Mouse (Mus musculus) adrenal gland, postnatal 14 days (tissue): Measurements from ENCODE around the gene Ftcd. TPM values are rescaled to one million over a fixed set of nuclear protein-coding genes. Genes with fewer than 3 reads are reported as not detected.

Experiments
- DNase-seq: peaks from one replicate; pipeline ENCODE4 v3.0.0; 2021; ENCODE audit warnings: mixed read lengths
- total RNA-seq: library from RNA; stranded (reverse); gene quantifications from 2 replicates; pipeline ENCODE4 v1.2.3, GENCODE M21; 2021

The Ftcd gene
- total RNA-seq, 1 experiment from 2014 or later = 25.8 TPM

GRCm38 (mm10) chr10:76602690-76603089 lies 27.2 kb downstream of the Ftcd start:
- no peak for DNase-seq

DNA sequence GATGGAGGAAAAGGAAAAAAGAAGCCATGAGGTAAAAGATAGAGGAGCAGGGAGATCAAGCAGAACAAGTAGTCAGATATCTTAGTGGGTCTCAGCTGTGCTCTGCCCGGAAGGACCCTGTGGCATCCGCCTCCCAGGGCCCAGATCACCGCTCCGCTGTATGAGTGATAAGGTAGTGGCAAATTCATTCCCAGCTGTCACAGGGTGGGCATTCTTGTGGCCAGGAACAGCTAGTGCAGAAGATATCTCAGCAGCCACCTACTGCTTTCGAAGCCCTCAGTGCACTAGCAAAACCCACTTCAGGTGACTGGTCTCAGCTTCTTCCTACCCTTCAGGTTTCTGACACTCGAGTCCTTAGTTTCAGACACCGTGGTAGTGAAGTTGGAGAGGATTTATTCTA lies 37.0 kb downstream of the Ftcd start:
- no peak for DNase-seq

GRCm38 (mm10) chr10:76622411-76622810 lies 47.0 kb downstream of the Ftcd start:
- DNase-seq = no peak

- peak; percentile 94 for DNase-seq
These were observed 47.7 kb downstream of the Ftcd start, which contains the start of gene Col6a2 for GRCm38 (mm10) chr10:76622928-76623680. Gene Col6a2 (minus strand): TSS chr10:76623630.

DNA sequence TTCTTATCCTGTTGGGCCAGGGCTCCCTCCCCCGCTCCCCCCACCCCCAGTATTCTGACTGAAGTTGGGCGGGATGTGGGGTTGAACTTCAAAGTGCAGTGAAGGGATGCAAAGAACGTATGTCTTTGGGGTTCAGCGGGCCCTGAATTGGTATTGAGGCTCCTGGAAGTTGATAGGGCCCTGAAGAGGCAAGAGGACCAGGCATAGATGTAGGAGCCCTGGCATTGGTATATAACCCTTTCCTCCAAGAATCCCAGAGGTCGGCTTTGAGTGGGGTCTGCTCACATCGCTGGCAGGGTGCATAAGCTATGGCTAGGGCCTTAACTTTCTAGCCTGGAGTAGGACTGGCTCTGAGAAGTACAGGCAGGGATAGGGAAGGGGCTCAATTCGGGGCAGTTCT lies 48.3 kb downstream of the Ftcd start:
- DNase-seq = no peak

- DNase-seq = no peak
These were observed 49.5 kb downstream of the Ftcd start for GRCm38 (mm10) chr10:76624903-76625302.

DNA sequence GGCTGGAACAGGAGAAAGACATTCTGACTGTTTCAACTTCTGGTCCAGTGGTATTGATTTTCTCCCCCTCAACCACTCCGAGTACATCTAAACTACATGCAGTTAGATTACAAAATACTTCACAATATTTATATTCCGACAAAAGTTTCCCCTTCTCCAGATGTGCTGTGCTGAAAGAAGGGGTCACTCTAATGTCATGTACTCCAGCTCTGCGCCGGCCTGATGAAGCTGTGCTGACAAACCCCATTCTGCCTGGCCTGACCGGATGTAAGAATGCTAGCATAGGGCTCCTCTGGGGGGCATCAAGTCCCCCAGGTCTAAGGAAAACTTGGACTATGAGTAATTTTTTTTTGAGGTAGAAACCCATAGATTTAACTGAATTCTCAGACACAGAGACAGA lies 52.3 kb downstream of the Ftcd start:
- no peak for DNase-seq

DNA sequence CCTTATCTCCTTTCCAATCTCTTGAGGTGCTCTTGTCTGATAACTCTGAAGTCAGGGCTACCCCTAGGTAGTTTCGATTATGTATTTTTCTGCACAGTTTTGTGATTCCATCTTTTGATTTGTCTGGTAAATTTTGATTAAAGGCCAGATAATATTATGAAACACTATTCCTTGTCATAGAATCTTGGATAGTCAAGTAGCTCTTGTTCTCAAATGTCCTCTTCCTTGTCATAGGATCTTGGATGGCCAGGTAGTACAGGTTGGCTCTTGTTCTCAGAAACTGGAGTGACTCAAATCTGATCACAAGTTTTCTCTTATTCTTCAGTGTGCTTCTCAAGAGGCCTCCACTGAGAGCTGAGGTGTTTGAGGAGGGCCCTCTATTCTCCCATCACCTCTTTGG lies 55.2 kb downstream of the Ftcd start:
- no peak for DNase-seq

DNA sequence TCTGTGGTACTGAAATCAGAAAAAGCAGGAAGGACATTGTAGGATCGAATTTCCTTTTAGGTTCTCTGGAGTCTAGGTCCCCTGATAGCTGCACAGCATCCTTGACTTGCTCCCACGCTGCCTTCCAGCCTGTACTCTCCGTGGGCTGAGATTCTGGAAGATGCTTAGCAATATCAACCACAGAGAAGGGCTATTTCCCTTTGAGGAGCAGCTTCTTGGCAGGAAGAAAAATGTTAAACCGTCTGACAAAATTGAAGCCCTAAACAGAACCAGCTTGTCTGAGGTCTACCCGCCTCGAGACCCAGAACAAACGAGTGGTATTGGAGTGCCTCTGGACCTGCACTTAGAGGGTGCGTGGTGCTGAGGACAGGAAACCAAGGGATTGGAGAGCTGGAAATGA lies 57.2 kb downstream of the Ftcd start:
- DNase-seq = no peak

GRCm38 (mm10) chr10:76634094-76634571 lies 58.7 kb downstream of the Ftcd start:
- no peak for DNase-seq

DNA sequence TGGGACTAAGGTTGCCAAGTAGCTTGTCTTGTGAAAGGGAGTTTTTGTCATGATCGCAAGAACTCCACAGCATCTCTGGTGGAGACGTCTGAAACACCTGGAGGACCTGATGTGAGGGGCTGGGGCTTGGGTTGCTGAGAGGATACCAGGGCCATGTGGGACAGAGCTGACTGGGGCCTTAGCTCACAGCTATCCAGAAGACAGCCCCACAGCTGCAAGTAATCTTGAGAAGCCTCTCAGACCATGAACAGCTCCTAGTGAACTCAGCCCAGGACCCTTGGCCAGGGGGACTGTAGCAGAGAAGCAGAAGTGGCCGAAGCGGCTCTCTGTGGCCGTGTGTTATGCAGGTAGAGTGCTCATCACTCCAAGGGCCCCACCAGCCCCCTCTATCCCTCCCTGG lies 59.1 kb downstream of the Ftcd start:
- no peak for DNase-seq

- peak; percentile 14 for DNase-seq
These were observed 60.6 kb downstream of the Ftcd start for GRCm38 (mm10) chr10:76636026-76636425.

DNA sequence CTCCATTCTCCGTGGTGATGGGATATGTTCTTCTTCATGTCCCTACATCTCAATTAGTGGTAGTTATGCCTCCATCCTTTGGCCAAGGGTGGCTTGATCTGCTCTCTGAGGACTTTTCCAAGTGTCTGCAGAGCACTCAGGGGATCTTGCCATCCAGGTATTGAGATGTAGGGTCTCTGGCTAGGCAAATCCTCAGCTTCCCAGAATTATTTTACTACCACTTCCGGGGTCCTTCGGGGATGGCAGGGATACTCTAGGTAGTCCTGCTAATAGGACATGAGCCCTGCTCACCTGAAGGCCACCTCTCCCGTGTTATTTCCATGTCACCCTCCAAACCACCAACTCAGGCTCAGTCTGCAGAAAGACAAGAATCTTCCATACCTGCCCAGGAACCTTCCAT lies 61.2 kb downstream of the Ftcd start:
- no peak for DNase-seq

Other genes with a start within 250 kb of the Ftcd start
- gene Dip2a, start 230.4 kb upstream of the Ftcd start, total RNA-seq = 31.1 and 31.6 TPM in 2 replicates
- gene AC141477.1, start 135.2 kb upstream of the Ftcd start, total RNA-seq = not detected in 2 replicates
- gene Pcnt, start 132.9 kb upstream of the Ftcd start, total RNA-seq = 18.6 and 20.1 TPM in 2 replicates
- gene 2610028H24Rik, start 126.6 kb upstream of the Ftcd start, total RNA-seq = not detected in 2 replicates
- gene Mcm3ap, start 106.7 kb upstream of the Ftcd start, total RNA-seq = 27.2 and 34.4 TPM in 2 replicates
- gene Ybey, start 106.5 kb upstream of the Ftcd start, total RNA-seq = 2.9 and 3.4 TPM in 2 replicates
- gene Lss, start 44.1 kb upstream of the Ftcd start, total RNA-seq = 28.1 and 35.8 TPM in 2 replicates
- gene Spatc1l, start 13.4 kb upstream of the Ftcd start, total RNA-seq = not detected in 2 replicates
- gene Col6a2, start 48.0 kb downstream of the Ftcd start, total RNA-seq = 89.0 and 97.1 TPM in 2 replicates
- gene Col6a1, start 150.5 kb downstream of the Ftcd start, total RNA-seq = 221 and 261 TPM in 2 replicates